Mouse (Mus musculus): ENCODE measurements around the gene Ss18l1.

Gene Ss18l1

DNA sequence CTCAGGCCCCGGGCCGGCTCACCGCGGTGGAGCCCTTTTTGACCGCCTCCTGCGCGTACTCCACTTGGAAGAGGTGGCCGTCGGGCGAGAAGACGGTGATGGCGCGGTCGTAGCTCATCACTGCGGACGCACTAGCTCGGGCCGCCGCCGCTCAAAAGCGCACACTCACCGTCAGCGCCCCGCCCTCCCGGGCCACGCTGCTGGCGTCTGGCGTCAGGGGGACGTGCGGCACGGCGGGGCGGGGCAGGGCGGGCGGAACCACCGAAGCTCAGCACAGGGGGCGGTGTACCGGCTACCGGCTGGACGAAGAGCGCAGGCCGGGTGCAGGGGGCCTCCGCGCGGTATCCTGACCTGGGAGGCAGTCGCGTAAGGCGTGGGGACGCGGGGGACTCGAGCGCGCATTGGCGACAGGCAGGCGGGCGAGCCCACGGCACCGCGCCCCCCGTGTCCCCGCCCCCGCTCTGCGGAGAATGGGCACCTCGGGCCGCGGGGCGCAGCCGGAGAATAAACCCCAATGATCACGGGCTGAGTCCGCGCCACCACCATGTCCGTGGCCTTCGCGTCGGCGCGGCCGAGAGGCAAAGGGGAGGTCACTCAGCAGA lies at the start of gene Ss18l1, which contains the start of gene Psma7:
Gene Ss18l1, plus strand, starts transcription at position 254 of the 602 bp plus-strand sequence.
Gene Psma7, minus strand, starts transcription at position 178 of the 602 bp plus-strand sequence.
- DNase-seq (ENCODE audit: low read depth): peak; percentile 75

DNA sequence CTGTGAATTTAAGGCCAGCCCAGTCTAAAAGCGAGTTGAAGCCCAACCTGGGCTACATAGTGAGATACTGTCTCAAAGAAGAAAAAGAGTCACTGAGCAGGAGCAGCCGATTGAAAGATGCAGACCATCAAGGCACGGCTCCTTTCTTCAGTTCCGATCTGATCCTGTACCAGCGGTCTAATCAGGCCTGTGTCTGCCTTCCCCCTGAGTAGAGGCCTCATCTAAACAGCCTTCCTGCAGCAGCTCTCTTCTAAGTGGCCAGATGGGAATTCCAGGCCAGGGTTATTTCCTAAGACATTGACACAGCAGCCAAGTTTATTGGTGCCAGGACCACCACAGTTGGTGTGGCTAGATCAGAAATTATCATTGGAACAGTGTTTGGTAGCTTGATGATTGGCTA lies 49.2 kb upstream of the Ss18l1 start:
- no peak for DNase-seq (ENCODE audit: low read depth)

GRCm38 (mm10) chr2:179998431-179998830 lies 43.9 kb upstream of the Ss18l1 start:
- no peak for DNase-seq (ENCODE audit: low read depth)

- DNase-seq (ENCODE audit: low read depth): no peak
Observed at GRCm38 (mm10) chr2:180001635-180002034, 40.7 kb upstream of the Ss18l1 start.

DNA sequence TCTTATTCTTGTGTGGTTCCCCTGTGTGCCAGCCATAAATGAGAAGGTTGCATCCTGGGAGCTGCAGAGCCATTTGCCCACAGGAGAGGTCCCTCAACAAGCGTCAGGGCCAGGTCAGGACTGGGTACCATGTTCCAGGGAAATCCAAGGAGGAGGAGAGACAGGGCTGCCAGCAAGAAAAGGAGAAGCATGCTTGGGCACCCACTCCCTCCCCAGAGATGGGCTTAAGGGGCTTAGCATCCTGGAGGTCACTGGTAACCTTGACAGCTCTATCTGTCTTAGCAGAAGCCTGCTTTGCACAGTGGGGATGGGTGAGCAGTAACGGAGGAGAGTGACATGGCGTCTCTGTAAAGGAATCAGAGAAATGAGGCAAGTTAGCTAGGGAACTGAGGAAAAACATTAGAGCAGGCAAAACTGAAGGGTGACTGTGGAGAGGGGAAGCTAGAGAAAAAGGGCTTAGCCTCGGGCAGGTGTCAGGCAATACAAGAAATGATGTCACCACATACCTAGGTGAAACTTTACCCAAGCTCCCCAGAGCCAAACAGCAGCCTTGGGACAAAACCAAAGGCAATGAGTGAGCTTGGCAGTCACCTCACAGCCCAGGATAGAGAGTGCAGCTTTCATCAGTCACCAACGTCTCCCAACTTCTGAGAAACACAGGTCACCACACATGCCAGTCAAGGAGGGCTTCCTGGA lies 36.5 kb upstream of the Ss18l1 start:
- DNase-seq (ENCODE audit: low read depth): no peak

DNA sequence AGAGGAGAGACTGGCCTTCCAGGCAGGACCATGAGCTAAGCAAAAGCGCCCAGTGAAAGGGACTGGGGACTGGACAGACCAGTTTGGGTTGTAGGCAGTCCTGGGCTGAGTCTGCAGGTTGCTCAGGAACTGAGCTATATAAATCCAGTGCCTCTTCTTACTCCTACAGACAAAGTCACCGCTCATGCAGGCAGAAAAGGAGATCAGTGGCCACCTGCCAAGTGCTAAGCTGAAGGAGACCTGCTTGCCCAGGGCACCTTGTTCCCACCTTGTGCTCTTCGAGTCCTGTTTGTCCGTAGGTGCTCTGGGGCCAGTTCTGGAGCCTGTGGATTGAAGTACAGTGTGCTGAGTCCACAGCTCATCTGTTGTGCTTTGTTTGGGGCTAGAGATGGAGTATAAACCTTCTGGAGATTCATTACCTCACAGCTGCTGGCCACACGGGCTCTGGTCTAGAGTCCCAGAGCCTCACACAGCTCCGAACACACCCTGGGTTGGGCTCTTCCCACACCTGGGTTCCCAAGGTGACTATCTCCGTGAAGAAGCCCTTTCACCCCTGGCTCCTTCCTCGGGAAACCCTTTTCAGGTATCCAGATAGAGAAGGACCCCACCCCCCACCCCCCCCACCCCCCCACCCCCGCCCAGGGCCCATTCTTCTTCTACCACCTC lies 35.8 kb upstream of the Ss18l1 start:
- no peak for DNase-seq (ENCODE audit: low read depth)

- DNase-seq (ENCODE audit: low read depth): no peak
Observed at GRCm38 (mm10) chr2:180010686-180011085, 31.6 kb upstream of the Ss18l1 start.

- no peak for DNase-seq (ENCODE audit: low read depth)
Observed at GRCm38 (mm10) chr2:180011370-180011769, 30.9 kb upstream of the Ss18l1 start.

DNA sequence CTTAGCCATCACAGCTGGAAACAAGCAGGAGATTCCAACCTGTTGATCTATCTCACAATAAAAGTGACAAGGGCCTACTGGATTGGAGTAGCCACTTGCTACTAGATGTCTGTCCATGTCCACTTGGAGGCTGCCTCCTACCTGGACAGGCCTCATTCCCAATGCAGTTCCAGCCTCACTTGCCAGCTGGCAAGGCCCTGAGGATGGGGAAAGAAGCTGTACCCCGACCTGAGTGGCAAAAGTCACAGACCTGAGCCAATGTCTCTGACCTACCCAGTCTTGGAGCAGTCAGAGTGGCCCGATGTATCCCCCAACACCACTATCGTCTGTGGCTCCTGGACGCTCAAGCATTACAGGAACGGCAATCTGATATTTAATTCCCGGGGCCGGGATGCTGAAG lies 28.6 kb upstream of the Ss18l1 start:
- no peak for DNase-seq (ENCODE audit: low read depth)

DNA sequence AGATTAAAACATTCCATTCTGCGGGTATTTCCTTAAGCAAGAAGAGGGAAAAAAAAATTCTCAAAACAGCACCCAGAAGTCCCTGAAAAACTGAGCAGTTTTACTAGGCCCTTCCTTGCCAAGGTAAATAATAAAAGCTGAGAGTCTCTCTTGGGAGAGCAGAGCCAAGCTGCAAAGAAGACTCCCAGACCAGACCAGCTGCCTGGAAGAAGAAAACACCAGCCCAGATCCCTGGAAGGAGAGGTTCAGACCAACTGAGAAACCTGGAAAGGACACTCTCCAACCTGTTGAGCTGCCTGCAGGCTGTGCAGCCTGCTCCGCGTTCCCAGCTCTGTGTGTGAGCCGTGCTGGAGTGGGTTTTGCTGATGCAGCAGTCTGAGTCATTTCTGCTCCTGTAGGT lies 24.7 kb upstream of the Ss18l1 start:
- DNase-seq (ENCODE audit: low read depth): no peak

- no peak for DNase-seq (ENCODE audit: low read depth)
Observed at GRCm38 (mm10) chr2:180018573-180018972, 23.7 kb upstream of the Ss18l1 start.

DNA sequence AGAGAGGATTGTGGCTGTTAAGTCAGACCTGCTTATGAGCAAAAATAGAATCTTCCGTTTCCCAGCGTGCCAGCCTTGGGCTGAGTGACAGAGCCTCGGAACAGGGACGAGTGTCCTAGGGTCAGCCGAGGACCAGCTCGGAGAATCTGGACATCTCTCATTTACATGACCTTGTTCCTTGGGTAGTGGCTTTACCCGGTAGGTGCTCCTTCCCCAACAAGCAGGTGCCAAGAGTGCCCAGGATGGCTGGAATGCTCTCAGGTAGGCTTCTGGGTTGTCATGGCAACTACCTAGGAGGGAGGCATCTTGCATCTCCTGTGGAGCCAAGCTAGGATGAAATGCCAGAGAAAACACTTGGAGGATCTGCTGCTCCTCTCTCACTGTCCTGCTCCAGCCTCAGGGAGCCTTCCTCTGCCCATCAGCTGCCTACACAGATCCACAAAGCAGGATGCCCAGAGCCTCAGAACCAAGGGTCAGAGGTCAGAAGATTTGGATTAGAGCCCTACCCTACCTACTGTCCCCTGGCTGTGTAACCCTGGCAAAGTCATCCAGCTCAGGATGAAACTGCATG lies 22.1 kb upstream of the Ss18l1 start:
- no peak for DNase-seq (ENCODE audit: low read depth)

DNA sequence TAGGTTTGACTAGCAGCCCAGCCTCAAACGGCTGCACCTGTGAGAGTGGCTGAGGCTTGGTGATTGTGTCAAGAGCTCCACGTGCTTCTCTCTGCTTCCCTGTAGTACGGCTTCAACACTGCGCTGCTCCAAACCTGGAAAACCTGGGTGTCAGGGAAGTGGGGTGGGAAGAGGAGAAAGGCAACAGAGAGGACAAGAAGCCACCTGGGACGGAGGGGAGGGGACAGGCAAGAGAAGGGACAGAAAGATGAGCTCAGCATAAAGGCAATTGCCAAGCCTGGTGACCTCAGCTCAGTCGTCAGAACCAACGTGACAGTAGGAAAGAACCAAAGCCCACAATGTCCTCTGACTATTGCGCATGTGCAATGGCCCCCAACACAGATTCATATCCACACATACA lies 21.4 kb upstream of the Ss18l1 start:
- DNase-seq (ENCODE audit: low read depth): no peak

DNA sequence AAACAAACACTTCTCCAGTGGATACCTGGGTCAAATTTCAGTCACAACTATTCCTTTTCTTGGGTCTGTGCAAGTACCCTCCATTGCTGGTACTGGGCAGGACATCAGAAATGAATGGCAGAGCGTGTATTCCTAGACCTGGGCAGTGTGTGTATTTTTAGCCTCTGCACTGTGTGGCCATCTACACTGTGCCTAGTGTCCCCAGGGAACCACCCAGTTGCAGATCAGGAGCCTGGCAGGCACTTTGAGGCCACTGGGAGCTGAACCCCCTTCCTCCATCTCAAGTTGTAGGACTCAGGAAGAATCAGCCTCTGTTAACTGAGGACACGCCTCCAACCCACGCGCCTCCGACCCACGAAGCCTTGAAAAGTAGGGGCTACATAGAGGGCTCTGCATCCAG lies 19.6 kb upstream of the Ss18l1 start:
- DNase-seq (ENCODE audit: low read depth): no peak

DNA sequence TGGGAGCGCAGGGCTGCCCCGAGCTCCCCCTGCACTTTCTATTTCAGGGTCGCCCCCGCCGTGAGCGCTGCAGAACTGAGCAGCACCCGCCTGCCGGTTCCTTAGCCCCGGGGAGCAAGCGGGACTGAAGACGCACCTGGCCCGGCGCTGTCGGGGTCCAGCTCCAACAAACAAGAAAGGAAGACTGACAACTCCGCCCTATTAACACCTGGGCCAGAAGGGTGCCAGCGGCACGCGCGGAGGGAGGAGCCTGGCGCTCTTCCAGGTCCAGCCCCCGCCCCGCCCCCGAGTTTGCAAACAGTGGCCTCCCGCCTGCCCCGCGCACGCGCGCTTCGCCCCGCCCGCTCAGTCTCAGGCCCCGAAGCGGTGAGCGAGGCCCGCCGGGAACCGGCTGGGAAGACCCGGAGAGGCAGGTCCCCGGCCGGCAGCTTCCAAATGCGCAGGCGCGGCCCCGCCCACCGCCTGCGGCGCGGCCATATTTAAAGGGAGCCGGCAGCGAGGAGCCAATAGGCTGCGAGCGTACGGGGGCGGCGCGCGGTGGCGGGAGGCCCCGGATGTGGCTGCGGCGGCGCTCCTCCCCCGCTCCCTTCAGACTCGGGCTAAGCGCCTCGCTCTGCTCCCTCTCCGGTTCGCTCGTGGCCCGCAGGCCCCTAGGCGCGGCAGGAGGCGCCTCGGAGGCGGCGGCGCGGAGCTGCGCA lies 17.8 kb upstream of the Ss18l1 start, which contains the start of gene Lsm14b:
Gene Lsm14b, plus strand, starts transcription at position 587 of the 698 bp plus-strand sequence.
- peak; percentile 95 for DNase-seq (ENCODE audit: low read depth)

- DNase-seq (ENCODE audit: low read depth): no peak
Observed at GRCm38 (mm10) chr2:180025135-180025860, 17.0 kb upstream of the Ss18l1 start.

- no peak for DNase-seq (ENCODE audit: low read depth)
Observed at GRCm38 (mm10) chr2:180025861-180026200, 16.5 kb upstream of the Ss18l1 start.

DNA sequence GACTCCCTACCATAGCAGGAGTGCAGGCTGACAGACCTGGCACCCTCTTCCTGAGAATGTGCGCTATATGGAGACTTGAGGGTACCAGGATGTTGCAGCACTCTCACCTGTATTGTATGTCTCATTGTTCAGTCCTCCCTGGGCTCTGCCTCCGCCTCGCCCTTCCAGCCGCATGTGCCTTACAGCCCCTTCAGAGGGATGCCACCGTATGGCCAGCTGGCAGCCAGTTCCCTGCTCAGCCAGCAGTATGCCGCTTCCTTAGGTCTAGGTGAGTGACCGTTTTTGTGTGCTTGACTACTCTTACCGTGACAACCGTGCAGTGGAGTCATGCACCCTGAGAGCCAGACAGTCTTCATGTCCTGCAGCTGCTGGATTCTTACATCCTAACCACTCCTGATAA lies 14.5 kb upstream of the Ss18l1 start:
- no peak for DNase-seq (ENCODE audit: low read depth)

DNA sequence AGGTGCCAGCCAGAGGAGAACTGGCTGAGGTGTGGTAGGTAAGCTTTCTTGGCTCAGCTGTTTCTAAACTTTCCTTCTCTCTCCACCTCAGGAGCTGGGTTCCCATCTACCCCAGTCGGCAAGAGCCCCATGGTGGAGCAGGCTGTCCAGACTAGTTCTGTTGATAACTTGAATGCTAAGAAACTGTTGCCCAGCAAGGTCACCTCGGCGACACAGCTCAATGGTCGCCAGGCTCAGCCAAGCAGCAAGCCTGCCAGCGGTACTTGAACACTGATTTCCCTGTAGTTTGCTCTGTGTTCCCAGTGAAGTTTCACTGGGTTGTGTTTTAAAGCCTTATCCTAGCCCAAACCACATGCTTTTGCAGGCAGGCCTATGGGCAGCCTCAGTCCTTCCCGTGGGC lies 11.0 kb upstream of the Ss18l1 start:
- no peak for DNase-seq (ENCODE audit: low read depth)

GRCm38 (mm10) chr2:180032925-180033324 lies 9.4 kb upstream of the Ss18l1 start:
- DNase-seq (ENCODE audit: low read depth): no peak

GRCm38 (mm10) chr2:180033956-180034355 lies 8.4 kb upstream of the Ss18l1 start:
- DNase-seq (ENCODE audit: low read depth): no peak

DNA sequence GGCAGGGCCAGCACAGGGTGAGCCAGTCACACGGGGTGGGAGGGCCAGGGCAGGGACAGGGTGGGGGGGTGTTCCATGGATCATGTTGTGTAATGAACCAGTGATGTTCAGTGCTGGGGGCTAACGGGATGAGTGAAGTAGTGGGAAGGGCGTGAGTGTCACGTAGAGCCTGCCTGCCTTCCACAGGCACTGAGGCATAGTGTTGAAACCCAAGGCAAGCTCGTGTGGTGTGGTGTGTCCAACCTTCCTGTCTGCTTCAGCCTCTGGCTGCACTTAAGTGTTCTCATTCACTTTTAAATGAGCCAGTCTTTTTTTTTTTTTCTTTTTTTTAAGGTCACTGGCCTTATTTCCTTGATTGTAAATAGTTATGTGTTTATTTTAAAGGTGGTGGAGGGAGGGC lies 7.6 kb upstream of the Ss18l1 start:
- DNase-seq (ENCODE audit: low read depth): no peak

Measured in c-Kit-positive CD71-negative TER-119-negative erythroid progenitor cells, embryonic 14.5 days (primary cell).